Mouse (Mus musculus) forebrain, postnatal 0 days (tissue): Measurements from ENCODE around the gene Dnajc6. TPM values are rescaled to one million over a fixed set of nuclear protein-coding genes. Genes with fewer than 3 reads are reported as not detected.

Experiments used
- ATAC-seq: fragments of 200-750 bp; cut with Nextera tagmentation; 2 replicates; pipeline ENCODE4 v1.8.0; 2017; ENCODE audit warnings: mild to moderate bottlenecking, moderate library complexity
- DNase-seq: peaks from one replicate; pipeline ENCODE4 v3.0.0-alpha.2; 2015
- H3K27ac ChIP-seq: fragments of 300-500 bp; sonication (generic); 2 replicates; pipeline ENCODE4 v1.5.1; 2014; ENCODE audit warnings: low read depth, mild to moderate bottlenecking, antibody characterized with exemption, low read length, moderate library complexity, mixed read lengths
- H3K27me3 ChIP-seq: fragments of 300-500 bp; sonication (generic); 2 replicates; pipeline ENCODE4 v1.6.1; 2014; ENCODE audit warnings: mild to moderate bottlenecking, low read length, mixed read lengths; ENCODE audit not compliant: insufficient read depth
- H3K36me3 ChIP-seq: fragments of 300-500 bp; sonication (generic); 2 replicates; pipeline ENCODE4 v1.6.1; 2014; ENCODE audit warnings: mild to moderate bottlenecking, moderate library complexity; ENCODE audit not compliant: insufficient read depth
- H3K4me1 ChIP-seq: fragments of 300-500 bp; sonication (generic); 2 replicates; pipeline ENCODE4 v1.6.1; 2014; ENCODE audit warnings: antibody characterized with exemption; ENCODE audit not compliant: insufficient read depth
- H3K4me2 ChIP-seq: fragments of 300-500 bp; sonication (generic); 2 replicates; pipeline ENCODE4 v1.6.1; 2014; ENCODE audit warnings: low read depth, mild to moderate bottlenecking, moderate library complexity
- H3K4me3 ChIP-seq: fragments of 300-500 bp; sonication (generic); 2 replicates; pipeline ENCODE4 v1.5.1; 2014; ENCODE audit warnings: low read depth, low read length, mixed read lengths
- H3K9ac ChIP-seq: fragments of 300-500 bp; sonication (generic); 2 replicates; pipeline ENCODE4 v1.6.1; 2014; ENCODE audit warnings: mild to moderate bottlenecking
- H3K9me3 ChIP-seq: fragments of 300-500 bp; sonication (generic); 2 replicates; pipeline ENCODE4 v1.6.1; 2016; ENCODE audit warnings: low read length
- CTCF ChIP-seq: sonication (generic); IDR thresholded peaks from 2 replicates; pipeline ENCODE4 v1.5.1; 2016; ENCODE audit warnings: antibody characterized with exemption, control low read depth, low read depth
- WGBS: fragments of 180-500 bp; shearing (Covaris S2); extraction: QIAGEN DNeasy Blood & Tissue Kit; methylation state at CpG from one replicate; pipeline ENCODE4 v1.1.7; 2014; 5-methylcytosine and 5-hydroxymethylcytosine counted together
- polyA plus RNA-seq: library from polyadenylated mRNA; unstranded; fragments of >200 nt; fragmentation: Nextera tagmentation; extraction: Ambion mirVana; gene quantifications from 2 replicates; pipeline ENCODE4 v1.2.1, GENCODE M21; 2015
- total RNA-seq: library from RNA; depleted of rRNA; stranded (reverse); fragments of >200 nt; gene quantifications from 2 replicates; pipeline ENCODE4 v1.2.3, GENCODE M21; 2014

Gene Dnajc6
- total and polyA plus RNA-seq, 2 experiments from 2014 or later = 46.0 to 153 TPM

DNA sequence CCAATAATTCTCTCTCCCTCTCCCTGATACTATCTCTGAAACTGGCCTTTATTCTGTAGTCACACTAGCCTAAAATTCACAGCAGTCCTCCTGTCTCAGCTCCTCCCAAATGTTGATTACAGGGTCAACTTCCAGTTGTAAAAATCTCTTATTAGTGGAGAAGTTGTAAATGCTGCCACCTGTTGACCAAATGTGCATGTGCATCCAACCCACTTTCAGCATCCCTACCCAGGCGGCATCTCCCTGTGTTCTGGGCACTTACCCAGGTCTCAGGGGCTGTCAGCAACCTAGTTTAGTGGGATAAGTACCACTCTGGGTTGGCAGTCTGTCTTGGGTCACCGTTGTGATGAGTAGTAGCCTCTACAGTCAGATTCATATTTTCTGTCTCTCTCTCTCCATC lies 38.1 kb upstream of the Dnajc6 start:
- no peak overlapping the region for H3K4me2 ChIP-seq
- DNase-seq (peak; percentile 75), ATAC-seq (peak; percentile 45; the same call in 1 of the 2 replicates)
- H3K9ac ChIP-seq = no peak overlapping the region
- H3K9me3 ChIP-seq = no peaks in the 10 kb centered on the region
- H3K36me3 ChIP-seq = 0 out of 2 replicates have a peak, but pooled peaks cover 3% of the 10 kb centered on the region
- WGBS = 32% methylated on average over 2 of the region's 2 CpGs
- no peaks in the 10 kb centered on the region for H3K4me1 ChIP-seq
- H3K4me3 ChIP-seq = no peak overlapping the region
- H3K27me3 ChIP-seq = no peaks in the 10 kb centered on the region
- TF ChIP-seq CTCF = peak; percentile 70
- no peak overlapping the region for H3K27ac ChIP-seq

DNA sequence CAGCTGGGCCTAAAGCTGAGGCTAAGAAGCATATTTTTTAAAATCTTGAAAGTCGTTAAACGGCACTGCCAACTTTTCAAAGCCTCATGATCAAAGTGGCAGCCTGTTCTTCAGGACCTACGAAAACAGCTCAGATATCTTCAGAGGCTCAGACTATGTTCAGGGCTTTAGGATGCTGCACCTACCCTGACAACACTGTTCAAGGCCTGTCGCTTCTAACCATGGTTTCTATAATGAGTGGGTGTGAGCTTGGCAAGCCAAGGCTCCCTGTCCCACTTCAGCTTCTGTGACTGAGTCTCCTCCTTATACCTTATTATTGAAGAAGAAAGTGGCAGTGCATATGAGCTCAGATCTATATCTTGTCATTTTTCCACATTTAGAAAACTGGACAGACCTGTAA lies 37.1 kb upstream of the Dnajc6 start:
- H3K4me3 ChIP-seq = no peak overlapping the region
- no peaks in the 10 kb centered on the region for H3K4me1 ChIP-seq
- WGBS = 82% methylated on average over 4 of the region's 4 CpGs
- ATAC-seq (no peak), DNase-seq (no peak)
- TF ChIP-seq CTCF = no peak
- no peaks in the 10 kb centered on the region for H3K9me3 ChIP-seq
- no peak overlapping the region for H3K4me2 ChIP-seq
- H3K9ac ChIP-seq = no peak overlapping the region
- H3K27me3 ChIP-seq = no peaks in the 10 kb centered on the region
- H3K27ac ChIP-seq = no peak overlapping the region
- 0 out of 2 replicates have a peak, but pooled peaks cover 3% of the 10 kb centered on the region for H3K36me3 ChIP-seq

DNA sequence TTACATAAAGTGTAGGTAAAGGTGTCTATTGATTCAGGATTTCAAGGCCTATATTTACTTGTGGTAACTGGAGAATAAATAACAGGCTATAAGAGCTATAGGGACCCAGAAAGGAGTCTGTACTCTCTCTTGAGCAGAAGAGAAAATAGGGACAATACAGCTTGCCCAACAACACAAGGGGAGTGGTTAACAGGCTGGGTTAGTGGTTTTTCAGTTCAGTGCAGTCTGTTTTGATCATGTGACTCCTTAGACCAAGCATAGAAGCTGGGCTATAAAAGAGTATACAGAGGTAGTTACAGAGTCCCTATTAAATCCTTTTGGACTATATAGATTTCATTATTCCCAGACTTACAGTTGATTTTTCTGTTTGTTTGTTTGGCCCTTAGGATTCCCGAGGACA lies 36.3 kb upstream of the Dnajc6 start:
- H3K9ac ChIP-seq = no peak overlapping the region
- H3K4me1 ChIP-seq = no peaks in the 10 kb centered on the region
- no peaks in the 10 kb centered on the region for H3K27me3 ChIP-seq
- no peak for TF ChIP-seq CTCF
- H3K9me3 ChIP-seq = no peaks in the 10 kb centered on the region
- H3K4me2 ChIP-seq = no peak overlapping the region
- no peak overlapping the region for H3K4me3 ChIP-seq
- 0 out of 2 replicates have a peak, but pooled peaks cover 3% of the 10 kb centered on the region for H3K36me3 ChIP-seq
- ATAC-seq (no peak), DNase-seq (no peak)
- WGBS = 77% methylated on average over 1 of the region's 1 CpGs
- no peak overlapping the region for H3K27ac ChIP-seq

DNA sequence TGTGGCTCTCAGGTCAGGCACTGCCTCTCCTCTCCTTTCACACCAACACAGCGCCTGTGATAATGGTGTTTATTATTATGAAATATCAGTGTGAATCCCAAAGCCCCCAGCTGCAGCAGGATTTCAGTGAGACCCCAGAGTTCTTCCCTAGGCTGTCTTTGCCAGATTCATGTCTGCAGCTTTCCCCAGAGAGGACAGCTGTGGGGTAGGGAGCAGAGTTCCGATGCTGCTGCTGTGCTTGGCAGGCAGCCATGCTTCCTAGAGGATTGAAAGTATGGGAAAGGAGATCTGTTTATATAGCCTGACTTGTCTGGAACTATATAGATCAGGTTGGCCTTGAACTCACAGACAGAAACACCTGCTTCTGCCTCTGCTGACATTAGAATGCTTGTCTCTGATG lies 34.4 kb upstream of the Dnajc6 start:
- no peak overlapping the region for H3K4me3 ChIP-seq
- no peak overlapping the region for H3K9ac ChIP-seq
- DNase-seq (no peak), ATAC-seq (no peak)
- TF ChIP-seq CTCF = no peak
- WGBS = 71% methylated on average over 2 of the region's 2 CpGs
- H3K9me3 ChIP-seq = no peaks in the 10 kb centered on the region
- H3K27me3 ChIP-seq = no peaks in the 10 kb centered on the region
- H3K4me2 ChIP-seq = no peak overlapping the region
- no peak overlapping the region for H3K27ac ChIP-seq
- H3K4me1 ChIP-seq = no peaks in the 10 kb centered on the region
- H3K36me3 ChIP-seq = 0 out of 2 replicates have a peak, but pooled peaks cover 3% of the 10 kb centered on the region

DNA sequence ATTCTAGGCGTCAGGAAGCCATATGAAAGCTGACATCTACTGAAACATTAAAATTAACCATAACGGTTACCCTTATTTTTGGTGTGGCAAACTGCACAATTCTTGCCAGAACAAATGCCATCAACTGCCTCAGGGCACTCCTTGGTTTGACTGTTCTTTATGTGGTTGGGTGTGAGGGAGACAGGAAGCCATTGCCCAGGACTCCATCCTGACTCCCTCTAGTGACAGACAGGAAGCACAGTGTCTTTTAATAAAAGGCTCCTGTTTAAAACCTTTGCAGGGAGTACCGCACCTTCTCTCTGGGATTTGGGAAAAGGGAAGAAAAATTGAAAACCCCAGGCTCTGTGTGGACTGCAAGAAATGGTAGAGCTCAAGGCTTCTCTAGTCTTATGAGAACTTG lies 30.2 kb upstream of the Dnajc6 start:
- Histone ChIP-seq H3K27ac (no peak overlapping the region), H3K4me2 (no peak overlapping the region), H3K9ac (no peak overlapping the region), H3K4me3 (no peak overlapping the region), H3K27me3 (no peaks in the 10 kb centered on the region), H3K9me3 (no peaks in the 10 kb centered on the region), H3K4me1 (no peaks in the 10 kb centered on the region), H3K36me3 (0 out of 2 replicates have a peak, but pooled peaks cover 3% of the 10 kb centered on the region)
- TF ChIP-seq CTCF = no peak
- WGBS = 85% methylated on average over 3 of the region's 3 CpGs
- no peak for DNase-seq
- no peak for ATAC-seq

DNA sequence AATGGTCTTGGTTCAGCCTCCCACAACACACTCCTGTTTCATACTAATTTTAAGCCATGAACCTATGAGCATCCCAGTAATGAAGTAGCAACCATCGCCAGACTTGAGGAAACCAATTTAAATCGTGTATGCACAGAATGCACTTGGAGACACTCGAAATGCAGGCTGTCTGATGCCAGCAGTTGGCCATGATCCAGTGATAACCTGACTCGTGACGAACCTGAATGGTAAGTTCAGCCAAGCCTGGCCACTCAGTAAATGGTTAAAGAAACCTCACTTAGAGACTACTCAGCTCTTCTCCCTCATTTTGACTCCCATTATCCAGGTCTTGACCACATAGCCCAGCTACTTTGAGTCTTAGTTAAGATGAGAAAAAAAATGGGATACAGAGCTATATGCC lies 27.2 kb upstream of the Dnajc6 start:
- Histone ChIP-seq H3K4me2 (no peak overlapping the region), H3K27ac (no peak overlapping the region), H3K4me3 (no peak overlapping the region), H3K9me3 (no peaks in the 10 kb centered on the region), H3K36me3 (no peaks in the 10 kb centered on the region), H3K27me3 (no peaks in the 10 kb centered on the region), H3K4me1 (no peaks in the 10 kb centered on the region), H3K9ac (no peak overlapping the region)
- 62% methylated on average over 5 of the region's 5 CpGs for WGBS
- DNase-seq = no peak
- no peak for TF ChIP-seq CTCF
- ATAC-seq = no peak

DNA sequence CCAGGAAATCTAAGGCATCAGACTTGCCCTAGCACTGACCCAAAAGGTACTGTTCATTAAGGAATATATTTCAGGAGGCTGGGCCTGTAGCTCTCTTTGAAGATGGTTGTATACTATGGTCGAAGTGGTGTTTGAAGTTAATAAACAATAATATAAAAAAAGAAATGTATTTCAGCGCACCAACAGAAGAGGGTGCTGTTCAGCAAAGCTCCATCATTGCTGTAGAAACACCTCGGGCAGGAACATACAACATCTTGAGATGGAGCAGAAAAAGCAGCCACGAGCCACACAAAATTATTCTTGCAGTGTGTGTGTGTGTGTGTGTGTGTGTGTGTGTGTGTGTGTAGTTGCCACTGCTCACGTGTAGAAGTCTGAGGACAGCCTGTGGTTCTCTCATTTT lies 25.9 kb upstream of the Dnajc6 start:
- H3K4me1 ChIP-seq = no peaks in the 10 kb centered on the region
- ATAC-seq (no peak), DNase-seq (no peak)
- no peak overlapping the region for H3K27ac ChIP-seq
- H3K36me3 ChIP-seq = no peaks in the 10 kb centered on the region
- peak; percentile 44; the same call in 1 of the 2 replicates for TF ChIP-seq CTCF
- WGBS = 55% methylated on average over 5 of the region's 5 CpGs
- H3K4me2 ChIP-seq = no peak overlapping the region
- H3K27me3 ChIP-seq = no peaks in the 10 kb centered on the region
- no peak overlapping the region for H3K9ac ChIP-seq
- H3K4me3 ChIP-seq = no peak overlapping the region
- no peaks in the 10 kb centered on the region for H3K9me3 ChIP-seq
